Mouse (Mus musculus) left cerebral cortex, postnatal 4 days (tissue): ENCODE results near the gene Tradd. TPM values are rescaled to one million over a fixed set of nuclear protein-coding genes. Genes with fewer than 3 reads are reported as not detected.

Source experiments
- DNase-seq: peaks from one replicate; pipeline ENCODE4 v3.0.0-alpha.2; 2022
- intact Hi-C: fragments of 180-260 bp; cut with DNase I; formaldehyde crosslinking; loops from one replicate; pipeline ENCODE4 v1.15.1; 2025
- total RNA-seq, 2 experiments: library from RNA; stranded (reverse); gene quantifications; 2 replicates each; pipeline ENCODE4 v1.2.3; 2021

Tradd gene
- 10 to 100 TPM in 1 of 2 experiments, 1 to 10 TPM in 1; 9.2 to 11.1 TPM for total RNA-seq

- DNase-seq: peak; percentile 41
- intact Hi-C loops: no loop called here
These were observed at the start of gene Tradd, which contains the start of gene Fbxl8 for GRCm38 (mm10) chr8:105264024-105264982. Gene Tradd (minus strand): TSS chr8:105264609. Gene Fbxl8 (plus strand): TSS chr8:105264648.

DNA sequence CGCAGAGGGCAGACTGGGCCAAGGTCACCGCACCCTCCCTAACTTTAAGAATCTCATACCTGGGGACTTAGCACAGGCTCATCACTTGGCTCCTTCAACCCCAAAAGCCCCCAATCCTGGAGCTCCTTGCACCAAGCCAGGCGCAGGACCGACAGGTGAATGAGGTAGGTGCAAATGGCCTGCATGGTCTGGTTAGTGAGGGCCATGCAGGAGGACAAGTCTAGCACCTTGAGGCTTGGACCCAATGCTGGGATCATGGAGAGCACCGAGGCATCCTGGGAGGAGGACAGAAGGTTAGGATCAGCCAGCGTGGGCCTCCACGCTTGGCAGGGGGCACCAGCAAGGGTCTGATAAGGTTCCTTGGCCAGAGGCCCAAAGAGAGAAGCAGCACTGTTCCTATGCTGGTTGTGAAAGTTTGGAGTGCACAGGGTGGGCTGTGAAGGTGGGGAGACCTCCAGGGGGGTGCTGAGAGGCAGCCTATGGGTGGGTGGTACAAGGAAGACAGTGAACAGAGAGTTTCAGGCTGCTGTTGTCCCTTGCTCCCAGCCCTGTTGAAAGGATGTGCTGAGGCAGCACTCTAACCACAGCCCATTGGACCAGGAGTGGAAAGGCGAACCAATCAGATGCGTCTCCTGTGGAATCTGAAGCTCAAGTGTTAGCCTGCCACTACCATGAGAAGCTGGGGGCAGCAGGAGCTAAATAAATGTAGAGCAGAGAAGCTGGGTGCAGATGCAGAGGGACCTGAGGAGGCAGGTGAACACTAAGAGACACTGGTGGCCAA is 49.4 kb upstream of the Tradd start:
- DNase-seq: no peak
- intact Hi-C loops: no loop called here

DNA sequence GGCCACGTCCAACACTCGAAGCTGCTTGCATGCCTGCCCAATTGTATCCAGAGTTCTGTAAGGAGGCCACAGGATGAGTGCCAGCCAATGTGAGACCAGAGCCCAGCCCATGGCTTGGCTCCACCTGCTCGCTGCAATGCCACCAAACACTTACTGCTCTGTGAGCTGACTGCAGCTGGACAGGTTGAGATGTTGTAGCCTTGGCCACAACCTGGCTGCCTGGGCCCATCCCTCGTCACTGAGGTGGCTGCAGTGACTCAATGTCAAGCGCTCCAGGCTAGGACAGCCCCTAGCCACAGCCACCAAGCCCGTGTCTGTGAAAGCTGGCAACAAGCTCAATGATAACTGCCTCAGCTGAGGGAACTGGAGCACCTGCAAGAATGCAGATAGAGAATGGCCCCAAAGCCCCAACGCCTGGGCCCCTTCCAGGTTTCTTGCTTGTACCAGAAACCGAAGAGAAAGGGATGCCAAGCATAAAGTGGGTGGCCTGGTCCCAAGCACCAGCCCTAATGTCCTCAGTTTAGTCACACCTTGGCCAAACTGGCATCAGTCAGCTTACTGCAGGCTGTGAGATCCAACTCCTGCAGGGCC is 48.6 kb upstream of the Tradd start:
- DNase-seq: no peak
- intact Hi-C loops: no loop called here

- DNase-seq: no peak
- intact Hi-C loops: no loop called here
These were observed 47.3 kb upstream of the Tradd start for GRCm38 (mm10) chr8:105311718-105312117.

GRCm38 (mm10) chr8:105310118-105310517 is 45.7 kb upstream of the Tradd start:
- DNase-seq: no peak
- intact Hi-C loops: no loop called here

DNA sequence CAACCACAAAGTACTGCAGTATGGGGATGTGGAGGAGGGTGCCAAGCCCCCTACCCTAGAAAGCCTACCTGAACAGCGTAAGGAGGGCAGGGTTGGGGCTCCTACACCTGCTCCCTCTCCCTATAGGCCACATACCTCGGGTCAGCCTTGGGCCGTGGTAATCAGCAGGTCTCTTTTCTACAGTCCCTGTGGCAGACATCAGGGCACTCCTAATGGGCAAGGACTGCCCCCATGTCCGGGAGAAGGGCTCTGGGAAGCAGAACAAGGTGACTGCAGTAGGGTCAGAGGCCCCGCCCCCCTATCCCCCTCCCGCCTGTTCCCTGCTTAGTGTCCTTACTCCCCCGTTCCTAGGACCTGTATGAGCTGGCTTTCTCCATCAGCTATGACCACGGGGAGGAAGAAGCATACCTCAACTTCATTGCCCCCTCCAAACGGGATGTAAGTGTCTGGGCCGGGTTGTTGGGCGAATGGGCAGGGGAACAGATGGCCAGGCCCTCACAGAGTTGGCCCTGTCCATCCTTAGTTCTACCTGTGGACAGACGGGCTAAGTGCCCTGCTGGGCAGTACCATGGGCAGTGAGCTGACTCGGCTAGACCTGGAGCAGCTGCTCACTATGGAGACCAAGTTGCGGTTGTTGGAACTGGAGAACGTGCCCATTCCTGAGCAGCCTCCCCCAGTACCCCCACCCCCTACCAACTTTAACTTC is 44.9 kb upstream of the Tradd start:
- intact Hi-C loops: no loop called here
- DNase-seq: peak; percentile 66

- DNase-seq: no peak
- intact Hi-C loops: no loop called here
These were observed 44.0 kb upstream of the Tradd start for GRCm38 (mm10) chr8:105308428-105308827.

DNA sequence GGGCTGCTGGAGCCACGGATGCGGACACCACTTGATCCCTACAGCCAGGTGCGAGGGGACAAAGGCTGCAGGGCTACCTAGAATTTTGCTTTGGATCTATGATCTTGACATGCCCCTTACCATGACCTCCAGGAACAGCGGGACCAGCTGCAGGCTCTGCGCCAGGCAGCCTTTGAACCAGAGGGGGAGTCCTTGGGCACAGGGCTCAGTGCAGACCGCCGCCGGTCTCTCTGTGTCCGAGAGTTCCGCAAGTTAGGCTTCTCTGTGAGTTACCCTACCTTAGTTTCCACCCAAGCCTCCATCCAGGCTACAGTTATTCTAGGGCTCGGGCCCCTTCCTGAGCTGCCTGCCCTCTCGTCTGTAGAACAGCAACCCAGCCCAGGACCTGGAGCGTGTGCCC is 43.3 kb upstream of the Tradd start:
- DNase-seq: no peak
- intact Hi-C loops: no loop called here

DNA sequence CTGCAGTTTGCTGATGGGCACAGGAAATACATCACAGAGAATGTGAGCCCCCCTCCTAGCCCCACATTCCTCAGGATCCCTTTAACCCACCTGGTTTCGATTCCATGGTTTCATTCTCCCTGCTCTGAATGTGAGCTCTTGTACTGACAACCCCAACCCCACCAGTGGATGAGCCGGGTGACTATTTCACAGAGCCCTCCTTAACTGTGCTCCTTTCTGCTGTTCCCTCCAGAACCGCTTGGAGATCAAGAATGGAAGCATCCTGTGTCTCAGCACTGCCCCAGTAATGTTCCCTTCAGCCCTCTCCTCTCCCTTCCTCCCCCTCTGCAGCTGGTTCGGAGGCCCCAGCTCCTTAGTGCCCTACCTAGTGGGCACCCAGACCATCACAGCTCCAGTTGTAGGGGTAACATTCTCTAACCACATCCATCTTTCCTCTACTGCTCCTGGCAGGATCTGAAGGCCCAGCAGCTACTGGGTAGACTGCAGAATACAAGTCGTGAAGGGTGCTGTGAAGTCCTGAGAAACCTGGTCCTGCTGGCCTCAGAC is 41.8 kb upstream of the Tradd start:
- intact Hi-C loops: no loop called here
- DNase-seq: no peak

DNA sequence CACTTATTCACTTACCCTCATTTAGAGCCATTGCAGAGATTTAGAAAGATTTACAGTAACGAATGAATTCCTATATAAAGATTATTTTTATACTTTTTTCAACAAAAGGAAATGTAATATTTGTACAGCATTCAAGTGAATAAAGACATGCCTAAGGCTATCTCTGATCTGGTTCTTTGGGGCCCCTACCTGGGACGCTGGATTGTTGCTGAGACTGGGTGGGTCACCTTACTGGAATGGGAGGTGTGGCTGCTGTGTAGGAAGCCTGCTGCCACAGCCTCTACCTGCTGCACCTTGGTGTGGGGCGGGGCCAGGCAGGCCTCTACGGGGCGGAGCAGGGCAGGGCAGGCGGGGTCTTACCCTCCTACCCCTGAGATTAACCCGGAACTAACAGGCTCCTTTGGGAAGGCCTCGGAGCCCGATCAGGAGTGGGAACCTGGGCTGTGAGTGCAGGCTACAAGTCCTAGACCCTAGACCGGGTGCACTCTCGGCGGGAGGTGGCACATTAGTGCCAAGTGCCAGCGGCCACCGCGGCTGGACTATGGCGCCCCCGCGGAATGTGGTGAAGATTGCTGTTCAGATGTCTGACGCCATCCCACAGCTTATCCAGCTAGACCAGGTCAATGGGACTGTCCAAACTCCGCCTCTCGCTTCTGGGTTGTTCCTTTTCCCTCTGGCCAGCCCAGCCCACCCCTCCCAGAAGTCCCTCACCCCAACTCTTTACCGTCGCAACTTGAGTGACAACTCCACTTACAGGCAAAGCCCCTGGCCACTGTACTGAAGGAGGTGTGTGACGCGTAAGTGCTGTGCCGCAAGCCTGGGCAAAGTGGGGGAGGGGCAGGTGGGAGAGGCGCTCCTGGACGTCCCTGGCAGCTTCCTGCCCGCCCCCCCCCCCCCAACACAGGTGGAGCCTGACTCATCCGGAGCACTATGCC is 41.1 kb upstream of the Tradd start, which contains the start of gene Elmo3:
Gene Elmo3 (plus strand): TSS at position 391 of the 935 bp plus-strand sequence.
- peak; percentile 65 for DNase-seq
- intact Hi-C loops: no loop called here

GRCm38 (mm10) chr8:105304325-105305210 is 40.2 kb upstream of the Tradd start:
- DNase-seq: no peak

GRCm38 (mm10) chr8:105303874-105304273 is 39.5 kb upstream of the Tradd start:
- intact Hi-C loops: no loop called here
- no peak for DNase-seq

More at GRCm38 (mm10) chr8:105304325-105305210, 40.2 kb upstream of the Tradd start:
- intact Hi-C loops: no loop called here

GRCm38 (mm10) chr8:105303396-105303795 is 39.0 kb upstream of the Tradd start:
- no peak for DNase-seq

GRCm38 (mm10) chr8:105299962-105300361 is 35.6 kb upstream of the Tradd start:
- intact Hi-C loops: no loop called here
- DNase-seq: no peak

More at GRCm38 (mm10) chr8:105303396-105303795, 39.0 kb upstream of the Tradd start:
- intact Hi-C loops: no loop called here

DNA sequence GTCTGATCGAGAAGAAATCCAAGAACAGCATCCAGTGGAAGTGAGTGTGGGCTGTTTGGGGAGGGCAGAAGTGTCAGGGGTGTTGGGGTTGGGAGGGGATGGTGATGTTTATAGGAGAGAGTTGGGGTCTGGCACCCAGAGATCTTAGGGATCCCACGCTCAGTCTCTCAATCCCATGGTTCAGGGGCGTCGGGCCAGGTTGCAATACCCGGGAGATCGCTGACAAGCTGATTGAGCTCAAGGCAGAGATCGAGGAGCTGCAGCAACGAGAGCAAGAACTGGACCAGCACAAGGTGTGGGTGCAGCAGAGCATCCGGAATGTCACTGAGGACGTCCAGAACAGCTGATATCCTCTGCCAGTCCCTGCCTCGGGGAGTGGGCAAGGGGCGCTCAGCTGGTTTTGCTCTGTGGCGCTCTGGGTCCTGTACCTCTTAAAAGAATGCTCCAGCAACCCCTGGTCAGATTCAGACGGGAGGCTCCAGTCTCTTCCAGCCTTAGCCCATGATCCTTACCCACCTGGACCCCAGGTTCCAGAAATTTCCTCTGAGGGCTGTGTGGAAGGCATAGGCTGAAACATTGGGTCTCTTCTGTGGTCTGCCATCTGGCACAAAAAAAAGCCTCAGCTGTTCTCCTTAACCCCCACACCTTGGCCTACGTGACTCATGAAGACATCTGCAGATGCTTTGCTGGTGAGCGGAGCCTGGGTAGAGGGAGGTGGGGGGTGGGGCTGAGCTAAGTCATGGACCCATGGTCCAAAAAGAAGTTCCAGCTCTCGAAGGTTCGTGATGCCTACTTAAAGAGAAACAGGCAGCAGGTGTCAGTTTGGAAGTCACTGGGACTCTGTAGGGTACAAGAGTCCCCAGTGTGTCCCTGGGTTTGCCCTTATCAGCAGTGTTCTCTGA is 34.2 kb upstream of the Tradd start:
- intact Hi-C loops: no loop called here
- no peak for DNase-seq

DNA sequence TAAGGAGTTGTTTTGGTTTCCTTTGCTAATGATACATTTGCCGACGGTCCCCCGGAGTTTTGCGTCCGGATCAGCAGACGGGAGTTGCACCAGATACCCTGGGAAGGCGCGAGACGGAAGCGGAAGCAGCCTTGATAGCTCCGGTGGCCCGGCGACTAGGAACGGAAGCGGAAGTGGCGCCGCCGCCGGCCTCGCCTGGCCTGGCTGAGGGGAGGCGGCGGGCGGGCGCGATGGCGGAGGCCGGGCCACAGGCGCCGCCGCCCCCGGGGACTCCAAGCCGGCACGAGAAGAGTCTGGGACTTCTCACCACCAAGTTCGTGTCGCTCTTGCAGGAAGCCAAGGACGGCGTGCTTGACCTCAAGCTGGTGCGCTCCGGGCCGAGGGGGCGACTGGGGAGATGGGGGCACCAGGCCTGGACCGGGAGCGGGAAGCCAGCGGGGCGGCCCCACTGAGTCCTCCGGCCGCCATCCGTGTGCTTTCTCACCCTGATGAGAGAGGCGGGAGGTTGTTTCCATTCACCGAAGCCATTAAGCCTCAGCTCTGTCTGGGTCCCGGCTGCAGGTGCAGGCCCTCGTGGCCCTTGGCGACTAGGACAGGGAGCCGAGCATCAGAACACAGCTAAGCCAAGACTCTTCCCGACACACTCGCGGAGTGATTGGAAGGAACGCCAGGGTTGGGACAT is 33.2 kb upstream of the Tradd start, which contains the start of gene E2f4:
Gene E2f4 (plus strand): TSS at position 153 of the 682 bp plus-strand sequence.
- intact Hi-C loops: no loop called here
- DNase-seq: peak; percentile 91
